Mouse (Mus musculus): ENCODE measurements around the gene Hist1h4i.
"Not testable (repeated sequence)": the region's sequence is repeated elsewhere in the genome, so short reads cannot be mapped to it uniquely, and the experiment has no call there.

Gene Hist1h4i

DNA sequence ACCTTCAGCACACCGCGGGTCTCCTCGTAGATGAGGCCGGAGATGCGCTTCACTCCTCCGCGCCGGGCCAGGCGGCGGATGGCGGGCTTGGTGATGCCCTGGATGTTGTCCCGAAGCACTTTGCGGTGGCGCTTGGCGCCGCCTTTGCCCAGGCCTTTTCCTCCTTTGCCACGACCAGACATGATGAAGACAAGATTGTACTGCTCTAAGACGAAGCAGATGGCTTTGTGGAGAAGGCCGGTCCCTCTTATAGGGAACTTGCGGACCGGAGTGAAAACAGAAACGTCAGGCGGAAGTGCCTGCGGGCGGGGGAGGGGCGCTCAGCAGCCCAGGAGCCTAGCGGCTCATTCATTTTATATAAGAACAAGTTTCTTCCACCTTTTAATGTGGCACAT, at the start of gene Hist1h4i:
Gene Hist1h4i (minus strand): TSS at position 221 of the 395 bp plus-strand sequence.
- DNase-seq (ENCODE audit: inconsistent ontology term) = peak; percentile 91

DNA sequence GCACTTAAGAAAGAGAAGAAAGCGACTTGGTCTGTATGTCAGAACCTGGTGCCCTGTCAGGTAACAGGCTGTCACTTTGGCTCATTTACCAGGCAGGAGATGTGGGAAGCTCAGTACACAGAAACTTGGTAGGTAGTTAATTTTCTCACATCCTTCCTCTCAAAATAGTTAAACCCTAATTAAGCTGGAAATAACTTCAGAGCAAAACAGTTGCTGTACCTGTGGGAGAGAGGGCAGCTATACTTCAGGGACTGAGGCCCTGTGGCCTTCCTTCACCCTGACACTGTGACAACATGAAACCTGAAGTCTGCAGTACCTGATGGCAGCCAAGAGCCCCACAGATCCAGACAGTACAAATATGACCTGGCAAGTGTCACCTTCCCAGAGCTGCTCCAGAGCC, 43.0 kb upstream of the Hist1h4i start, which contains the start of gene Vmn1r188:
Gene Vmn1r188 (plus strand): TSS at position 301 of the 400 bp plus-strand sequence.
- DNase-seq (ENCODE audit: inconsistent ontology term) = not testable (repeated sequence)

DNA sequence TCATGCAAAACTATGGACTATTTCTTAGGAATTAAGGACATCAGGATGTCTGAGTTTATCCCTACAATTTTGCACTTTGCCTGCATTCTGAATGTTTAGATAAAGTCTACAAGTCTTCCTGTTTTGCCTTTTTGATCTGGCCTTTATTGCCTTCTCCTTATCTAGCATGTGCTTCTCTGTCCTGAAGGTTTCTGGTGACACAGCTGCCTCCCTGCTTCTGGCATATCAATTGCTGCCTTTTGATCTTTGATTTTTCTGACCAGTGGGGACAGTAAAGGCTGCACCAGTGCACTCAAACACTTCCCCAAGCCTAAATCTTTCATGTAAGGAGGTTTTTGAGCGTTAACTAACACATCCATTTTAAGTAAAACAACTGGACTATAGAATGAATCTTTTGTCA, 22.3 kb upstream of the Hist1h4i start:
- no peak for DNase-seq (ENCODE audit: inconsistent ontology term)

DNA sequence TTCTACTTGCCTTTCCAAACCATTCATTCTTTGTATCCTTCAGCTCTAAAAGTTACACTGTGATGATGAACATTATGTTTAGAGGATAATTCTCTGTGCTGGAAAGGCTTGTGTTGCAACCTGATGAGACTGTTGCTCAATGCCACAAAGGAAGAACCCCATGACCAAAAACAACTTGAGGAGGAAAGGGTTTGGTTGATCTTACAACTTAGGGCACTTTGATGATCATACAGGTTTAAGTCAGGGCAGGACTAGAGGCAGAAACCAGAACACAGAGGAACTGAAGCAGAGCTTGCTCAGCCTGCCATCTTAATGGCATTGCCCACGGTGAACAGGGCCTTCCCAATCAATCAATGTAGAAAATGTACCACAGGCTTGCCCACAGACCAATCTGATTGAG, 20.3 kb upstream of the Hist1h4i start:
- DNase-seq (ENCODE audit: inconsistent ontology term) = no peak

DNA sequence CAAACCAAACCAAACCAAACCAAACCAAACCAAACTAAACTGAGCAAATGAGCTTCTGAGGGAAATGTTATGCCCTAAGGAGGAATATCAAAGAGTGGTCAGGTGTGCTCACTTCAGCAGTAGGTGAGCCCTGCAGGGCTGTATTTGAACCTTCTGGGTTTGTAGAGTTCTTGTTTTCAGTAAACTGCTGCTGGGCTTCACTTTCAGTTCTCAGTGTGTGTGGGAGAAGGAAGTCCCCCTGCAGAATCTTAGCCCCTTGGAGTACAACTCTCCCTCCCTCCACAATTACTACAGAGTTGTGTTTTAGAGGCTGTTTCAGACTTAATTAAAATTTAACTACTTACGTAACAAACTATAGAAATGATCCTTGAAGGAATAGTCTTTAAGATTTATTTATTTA, 12.6 kb upstream of the Hist1h4i start:
- DNase-seq (ENCODE audit: inconsistent ontology term) = no peak

DNA sequence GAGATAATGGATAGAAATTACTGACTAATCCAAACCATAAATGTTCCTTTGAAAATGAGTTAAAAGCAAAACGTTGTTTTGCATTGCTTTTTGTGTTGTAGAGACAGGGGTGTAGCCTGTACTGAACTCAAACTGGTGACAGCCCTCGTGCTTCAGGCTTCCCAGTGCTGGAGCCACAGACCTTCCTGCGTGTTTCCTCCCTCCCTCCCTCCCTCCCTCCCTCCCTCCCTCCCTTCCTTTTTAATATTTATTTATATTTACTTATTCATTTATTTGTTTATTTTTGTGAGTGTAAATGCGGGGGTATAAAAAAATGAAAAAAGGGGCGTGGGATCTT, 10.3 kb upstream of the Hist1h4i start:
- no peak for DNase-seq (ENCODE audit: inconsistent ontology term)

DNA sequence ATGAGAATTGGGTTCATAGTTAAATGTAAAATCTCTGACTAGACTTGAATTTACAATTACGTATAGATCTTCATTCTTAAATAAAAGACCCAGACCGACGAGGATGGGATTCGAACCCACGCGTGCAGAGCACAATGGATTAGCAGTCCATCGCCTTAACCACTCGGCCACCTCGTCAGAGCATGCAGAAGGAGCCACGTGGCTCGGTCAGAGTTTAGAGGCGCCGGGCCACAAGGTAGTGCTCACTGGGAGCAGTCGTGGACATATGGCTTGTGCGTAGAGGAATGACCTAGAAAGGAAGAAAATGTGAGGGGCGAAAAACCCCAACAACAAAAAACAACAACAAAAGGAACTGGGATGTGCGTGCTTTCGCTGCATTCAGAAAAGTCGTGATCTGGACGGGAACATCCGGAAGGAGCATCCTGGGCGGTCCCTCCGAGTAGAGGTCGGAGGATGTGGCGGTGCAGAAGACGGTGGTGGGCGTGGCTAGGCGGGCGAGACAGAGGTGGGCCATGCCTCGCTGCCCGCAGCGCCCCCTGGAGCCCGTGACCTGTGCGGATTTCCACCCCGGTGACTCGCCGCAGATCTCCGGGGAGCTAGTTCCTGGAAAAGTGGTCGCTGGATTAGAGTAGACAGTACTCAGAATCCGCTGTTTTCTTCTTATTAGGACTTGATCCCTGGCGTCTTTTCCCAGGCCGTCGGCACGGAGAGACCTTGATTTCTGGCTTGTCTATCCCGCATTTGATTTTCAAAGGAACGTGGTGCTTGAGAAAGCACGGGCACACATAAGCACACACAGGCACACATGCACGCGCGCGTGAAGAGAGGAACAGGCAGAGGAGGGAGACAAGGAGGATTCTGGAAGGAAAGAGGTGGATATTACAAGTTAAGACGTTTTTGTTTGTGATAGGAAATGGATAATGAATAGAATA, 9.7 kb upstream of the Hist1h4i start:
- peak; percentile 96 for DNase-seq (ENCODE audit: inconsistent ontology term)

DNA sequence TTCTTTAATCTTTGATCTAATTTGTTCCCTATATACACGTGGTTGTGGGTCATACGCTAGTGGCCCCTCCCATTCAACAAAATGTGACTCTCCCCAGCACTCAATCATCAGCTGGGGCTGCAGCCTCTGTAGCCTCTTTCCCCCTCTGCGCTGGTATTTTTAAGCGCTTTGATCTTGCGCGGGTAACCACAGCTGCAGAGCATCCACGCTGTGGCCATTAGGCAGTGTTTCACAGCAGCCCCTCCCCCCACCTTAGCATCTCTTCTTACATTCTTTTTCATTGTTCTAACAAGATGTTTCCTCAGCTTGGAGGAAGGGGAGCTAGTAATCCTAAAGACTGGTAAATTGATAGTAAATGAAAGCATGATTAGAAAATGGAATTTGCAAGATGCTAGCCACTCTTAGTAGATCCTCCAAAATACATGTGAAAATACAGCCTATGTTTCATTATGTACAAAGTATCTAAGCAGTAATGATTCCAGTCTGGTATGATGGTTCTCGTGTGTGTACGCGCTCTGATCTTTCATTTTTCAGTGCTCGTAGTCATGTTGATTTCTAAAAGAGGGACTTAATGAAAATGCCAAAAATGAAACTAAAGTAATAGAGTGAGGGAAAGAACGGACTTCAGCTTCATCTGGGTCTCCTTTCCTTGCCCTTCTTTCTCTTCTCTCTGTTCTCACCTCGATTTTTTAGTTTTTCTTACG, 8.7 kb upstream of the Hist1h4i start:
- DNase-seq (ENCODE audit: inconsistent ontology term) = peak; percentile 82

DNA sequence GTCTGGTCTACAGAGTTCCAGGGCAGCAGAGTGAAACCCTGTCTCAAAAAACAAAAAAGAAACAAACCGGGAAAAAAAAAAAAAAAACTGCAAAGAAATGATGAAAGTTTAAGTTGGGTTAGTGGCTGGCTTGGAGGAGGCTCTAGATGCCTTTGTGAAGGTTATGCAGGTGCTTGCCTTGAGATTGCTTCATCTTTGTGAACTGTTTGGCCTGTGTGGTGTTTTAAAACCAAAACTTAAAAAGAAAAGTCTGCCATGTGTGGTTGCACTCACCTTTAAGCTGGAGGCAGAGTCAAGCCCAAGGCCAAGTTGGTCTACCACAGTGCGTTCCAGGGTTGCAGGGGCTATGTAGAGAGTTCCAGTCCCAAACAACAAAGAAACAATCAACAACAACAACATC, 7.9 kb upstream of the Hist1h4i start:
- no peak for DNase-seq (ENCODE audit: inconsistent ontology term)

DNA sequence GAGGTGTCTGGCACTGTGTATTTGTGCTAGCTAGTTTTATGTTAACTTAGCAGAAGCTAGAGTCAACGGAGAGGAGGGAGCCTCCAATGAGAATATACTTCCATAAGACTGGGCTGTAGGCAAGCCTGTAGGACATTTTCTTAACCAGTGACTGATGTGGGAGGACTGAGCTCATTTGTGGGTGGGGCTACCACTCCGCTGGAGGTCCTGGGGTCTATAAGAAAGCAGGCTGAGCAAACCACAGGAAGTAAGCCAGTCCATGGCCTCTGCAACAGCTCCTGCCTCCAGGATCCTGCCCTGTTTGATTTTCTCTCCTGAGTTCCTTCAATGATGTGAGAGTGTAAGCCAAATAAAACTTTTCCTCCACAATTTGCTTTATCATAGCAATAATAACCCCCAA, 4.1 kb upstream of the Hist1h4i start:
- no peak for DNase-seq (ENCODE audit: inconsistent ontology term)

DNA sequence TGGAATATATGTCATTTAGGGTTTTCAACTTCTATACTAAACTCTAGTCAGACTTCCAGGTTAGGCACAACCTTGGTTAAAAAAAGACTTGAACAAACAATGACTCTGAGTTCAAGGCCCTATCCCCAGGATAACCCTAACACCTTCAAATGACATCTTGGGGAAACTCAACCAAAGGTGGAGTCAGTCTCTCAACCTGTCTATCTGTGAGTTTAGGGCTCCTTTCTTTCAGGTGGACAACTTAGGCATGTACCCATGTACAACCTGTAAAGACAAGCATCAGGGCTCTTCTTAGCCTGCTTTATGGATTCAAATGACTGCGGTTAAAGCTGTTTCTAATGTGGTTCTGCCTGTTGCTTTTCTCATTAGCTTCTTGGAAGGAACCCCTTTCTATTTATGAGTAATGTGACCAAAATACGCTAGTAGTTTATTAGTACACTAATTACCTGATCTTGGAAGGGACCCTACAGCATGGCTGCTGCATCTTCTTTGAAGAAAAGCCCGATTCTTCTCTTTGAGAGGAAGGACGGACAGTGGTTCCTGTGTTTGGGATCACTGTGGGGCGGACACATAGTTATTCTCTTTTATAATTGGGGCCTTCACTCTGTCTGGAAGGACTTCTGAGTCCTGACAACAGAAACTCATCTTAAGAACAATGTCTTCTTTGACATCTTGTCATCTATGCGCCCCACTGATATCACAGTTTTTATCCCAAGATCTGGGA, 3.4 kb upstream of the Hist1h4i start:
- DNase-seq (ENCODE audit: inconsistent ontology term) = no peak

DNA sequence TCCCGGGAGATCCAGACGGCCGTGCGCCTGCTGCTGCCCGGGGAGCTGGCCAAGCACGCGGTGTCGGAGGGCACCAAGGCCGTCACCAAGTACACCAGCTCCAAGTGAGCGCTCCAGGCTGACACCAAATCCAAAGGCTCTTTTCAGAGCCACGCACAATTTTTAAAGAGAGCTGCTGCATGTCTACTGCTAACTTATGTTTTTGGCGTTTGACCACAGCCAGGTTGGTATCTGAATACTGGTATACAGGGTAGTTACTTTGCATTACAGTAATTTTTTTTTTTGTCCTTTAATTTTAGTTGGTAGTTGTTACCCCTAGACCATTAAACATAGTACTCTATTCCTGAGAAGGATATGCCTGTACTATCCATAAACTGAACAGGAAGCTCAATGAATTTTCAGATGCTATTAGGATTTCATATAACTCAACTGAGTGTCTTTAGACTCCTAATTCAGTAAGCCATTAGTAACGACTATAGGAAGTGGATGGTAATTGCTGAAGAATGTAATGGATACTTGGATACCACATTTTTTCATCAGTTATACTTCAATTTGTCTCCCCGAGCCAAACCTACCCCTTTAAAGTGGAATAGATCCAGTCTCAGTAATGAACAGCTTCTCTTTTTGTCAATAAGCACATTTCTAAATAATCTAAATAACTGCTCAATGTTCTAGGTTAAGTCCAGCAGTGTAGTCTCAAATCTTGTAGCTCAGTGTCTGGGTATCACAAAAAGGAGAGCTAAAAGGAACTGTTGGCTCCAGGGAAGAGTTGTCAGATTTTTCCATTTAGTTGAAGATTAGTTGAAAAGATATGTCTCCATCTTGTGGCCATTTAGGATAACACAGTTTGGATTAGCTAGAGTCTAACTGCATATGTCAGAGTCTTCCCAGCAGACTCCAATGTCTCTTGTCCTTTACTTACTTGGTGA, 2.6 kb upstream of the Hist1h4i start:
- DNase-seq (ENCODE audit: inconsistent ontology term) = peak; percentile 76

DNA sequence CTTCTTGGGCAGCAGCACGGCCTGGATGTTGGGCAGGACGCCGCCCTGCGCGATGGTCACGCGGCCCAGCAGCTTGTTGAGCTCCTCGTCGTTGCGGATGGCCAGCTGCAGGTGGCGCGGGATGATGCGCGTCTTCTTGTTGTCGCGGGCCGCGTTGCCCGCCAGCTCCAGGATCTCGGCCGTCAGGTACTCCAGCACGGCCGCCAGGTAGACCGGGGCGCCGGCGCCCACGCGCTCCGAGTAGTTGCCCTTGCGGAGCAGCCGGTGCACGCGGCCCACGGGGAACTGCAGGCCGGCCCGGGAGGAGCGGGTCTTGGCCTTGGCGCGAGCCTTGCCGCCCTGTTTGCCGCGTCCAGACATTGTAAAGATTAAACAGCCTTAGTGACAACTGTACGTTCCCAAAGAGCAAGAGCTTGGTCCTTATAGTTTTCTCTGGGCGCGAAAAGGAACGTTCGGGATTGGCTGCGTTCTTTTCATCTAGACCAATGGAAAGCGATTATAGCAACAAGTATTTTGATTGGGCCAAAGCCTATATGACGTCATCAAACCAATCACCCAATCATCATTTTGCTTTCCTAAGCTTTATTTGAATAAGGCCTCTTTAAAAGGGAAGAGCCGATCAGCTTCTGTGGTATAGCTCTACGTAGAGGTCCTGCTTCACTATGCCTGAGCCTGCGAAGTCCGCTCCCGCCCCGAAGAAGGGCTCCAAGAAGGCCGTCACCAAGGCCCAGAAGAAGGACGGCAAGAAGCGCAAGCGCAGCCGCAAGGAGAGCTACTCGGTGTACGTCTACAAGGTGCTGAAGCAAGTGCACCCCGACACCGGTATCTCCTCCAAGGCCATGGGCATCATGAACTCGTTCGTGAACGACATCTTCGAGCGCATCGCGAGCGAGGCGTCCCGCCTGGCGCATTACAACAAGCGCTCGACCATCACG, 1.7 kb upstream of the Hist1h4i start, which contains the start of the genes Hist1h2ag and Hist1h2bj:
Gene Hist1h2ag (minus strand): TSS at position 377 of the 935 bp plus-strand sequence.
Gene Hist1h2bj (plus strand): TSS at position 647 of the 935 bp plus-strand sequence.
- peak; percentile 100 for DNase-seq (ENCODE audit: inconsistent ontology term)

DNA sequence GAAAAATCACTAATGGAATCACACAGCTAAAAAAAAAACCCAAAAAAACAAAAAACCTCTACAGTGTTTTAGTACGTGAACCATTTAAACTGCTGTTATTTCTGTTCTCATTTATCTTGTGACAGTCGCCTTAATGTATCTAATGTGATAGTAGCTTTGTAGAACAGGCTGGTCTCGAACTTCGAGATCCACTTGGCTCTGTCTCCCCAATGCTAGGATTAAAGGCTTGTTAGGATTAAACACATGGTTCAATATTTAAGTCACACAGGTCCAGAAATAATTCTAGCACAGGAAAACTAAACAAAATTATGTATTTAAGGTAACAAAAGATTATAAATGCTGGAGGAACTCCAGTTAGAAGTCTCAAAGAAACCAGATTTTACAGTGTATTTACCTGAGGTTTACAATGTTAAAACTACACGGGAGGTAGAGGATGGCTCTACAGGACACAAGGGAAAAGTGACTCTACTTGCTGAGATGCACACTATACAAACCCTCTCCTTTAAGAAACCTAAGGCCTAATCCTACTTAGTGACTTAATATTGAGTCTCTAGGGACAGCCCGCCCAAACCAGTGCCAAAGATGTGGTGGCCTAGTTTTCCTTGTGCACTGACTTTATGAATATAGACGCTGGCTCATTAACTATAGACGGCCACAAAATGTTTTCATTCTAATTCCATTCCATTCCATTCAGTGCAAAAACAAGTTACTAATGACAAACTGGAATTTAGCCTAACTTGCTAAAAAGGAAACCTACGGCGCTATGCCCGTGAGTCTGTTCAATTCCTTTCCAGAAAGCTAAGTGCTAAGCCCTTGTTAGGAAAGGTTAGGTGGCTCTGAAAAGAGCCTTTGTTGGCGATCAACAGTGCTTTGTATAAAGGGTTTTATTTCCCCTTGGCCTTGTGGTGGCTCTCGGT, 747 bp upstream of the Hist1h4i start:
- DNase-seq (ENCODE audit: inconsistent ontology term) = peak; percentile 65

DNA sequence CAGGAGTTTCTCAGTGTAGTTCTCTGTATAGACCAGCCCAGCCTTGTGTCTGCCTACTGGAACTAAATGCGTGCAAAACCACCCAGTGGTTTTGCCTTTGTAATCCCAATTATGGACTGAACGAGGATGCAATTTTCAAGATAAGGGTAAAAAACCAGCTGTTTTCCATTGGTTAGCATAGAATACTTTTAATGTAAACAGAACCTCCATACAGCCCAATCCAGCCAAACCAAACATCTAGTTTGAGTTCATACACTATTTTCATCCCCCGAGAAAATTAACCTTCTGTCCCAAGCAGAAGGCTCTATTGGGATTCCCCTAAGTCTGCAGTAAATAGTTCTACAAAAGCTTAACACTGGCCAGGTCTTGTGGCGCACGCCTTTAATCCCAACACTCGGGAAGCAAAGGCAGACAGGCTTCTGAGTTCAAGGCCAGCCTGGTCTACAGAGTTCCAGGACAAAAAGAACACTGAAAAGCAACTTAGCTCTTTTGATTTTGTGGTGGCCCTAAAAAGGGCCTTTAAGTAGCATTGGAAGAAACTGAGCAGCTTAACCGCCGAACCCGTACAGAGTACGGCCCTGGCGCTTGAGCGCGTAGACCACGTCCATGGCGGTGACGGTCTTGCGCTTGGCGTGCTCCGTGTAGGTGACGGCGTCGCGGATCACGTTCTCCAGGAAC, 559 bp downstream of the Hist1h4i start:
- peak; percentile 65 for DNase-seq (ENCODE audit: inconsistent ontology term)

DNA sequence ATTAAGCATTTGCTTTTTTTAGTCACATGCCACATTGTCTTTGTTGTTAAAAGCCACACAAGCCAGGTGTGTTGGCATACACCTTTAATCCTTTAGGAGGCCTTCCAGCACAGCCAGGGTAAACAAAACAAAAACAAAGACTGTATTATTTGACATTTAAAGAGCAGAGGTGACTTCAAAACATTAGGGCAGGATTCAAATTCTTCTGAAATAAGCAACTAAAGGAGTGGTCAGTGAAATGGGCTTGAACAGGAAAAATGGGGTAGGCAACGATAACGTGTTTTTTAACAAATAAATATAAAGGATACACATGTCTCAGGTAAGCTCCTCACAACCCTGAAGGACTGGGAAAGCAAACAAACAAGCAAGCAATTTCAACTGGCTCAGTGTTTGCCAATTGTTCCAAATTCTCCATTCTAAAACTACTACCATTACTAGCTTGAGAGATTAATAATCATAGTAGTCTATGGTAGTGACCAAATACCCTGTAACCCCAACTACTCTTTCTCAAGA, 1.2 kb downstream of the Hist1h4i start:
- no peak for DNase-seq (ENCODE audit: inconsistent ontology term)

DNA sequence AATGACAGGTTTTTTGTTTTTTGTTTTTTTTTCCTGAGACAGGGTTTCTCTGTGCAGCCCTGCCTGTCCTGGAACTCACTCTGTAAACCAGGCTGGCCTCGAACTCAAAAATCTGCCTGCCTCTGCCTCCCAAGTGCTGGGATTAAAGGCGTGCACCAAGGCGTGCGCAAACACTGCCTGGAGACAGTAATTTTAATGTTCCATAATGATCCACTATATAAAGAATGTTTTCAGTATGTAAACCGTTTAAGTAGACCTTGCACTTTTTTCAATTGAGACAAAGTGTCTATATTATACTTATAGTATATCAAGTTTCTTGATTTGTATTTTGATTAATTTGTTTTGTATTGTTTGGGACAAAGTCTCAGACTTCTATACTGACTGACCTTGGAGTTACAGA, 1.8 kb downstream of the Hist1h4i start:
- DNase-seq (ENCODE audit: inconsistent ontology term) = no peak

DNA sequence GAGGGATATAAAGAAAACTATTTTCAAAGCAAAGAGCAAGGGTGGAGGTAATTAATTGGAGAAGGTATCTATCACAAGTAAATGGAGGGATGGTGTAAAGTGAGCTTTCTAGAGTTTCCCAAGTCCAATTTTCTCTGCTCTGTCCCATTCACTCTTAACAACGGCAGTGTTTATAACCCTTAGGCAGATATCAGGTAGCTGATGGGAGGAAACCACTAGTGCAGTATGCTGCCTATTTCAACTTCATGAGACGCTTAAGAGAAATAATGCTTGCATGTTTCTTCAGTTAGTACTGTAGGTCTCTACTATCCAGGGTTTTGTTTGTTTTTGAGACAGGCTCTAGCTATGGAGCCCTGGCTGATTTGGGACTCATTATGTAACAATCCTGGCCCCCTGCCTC, 3.7 kb downstream of the Hist1h4i start:
- DNase-seq (ENCODE audit: inconsistent ontology term) = no peak
